Mouse (Mus musculus) kidney, adult 18-20 months (tissue): ENCODE results near the gene Dtd2.

Experiments
- DNase-seq: peaks from one replicate; pipeline ENCODE4 v3.0.0; 2021

Gene Dtd2

DNA sequence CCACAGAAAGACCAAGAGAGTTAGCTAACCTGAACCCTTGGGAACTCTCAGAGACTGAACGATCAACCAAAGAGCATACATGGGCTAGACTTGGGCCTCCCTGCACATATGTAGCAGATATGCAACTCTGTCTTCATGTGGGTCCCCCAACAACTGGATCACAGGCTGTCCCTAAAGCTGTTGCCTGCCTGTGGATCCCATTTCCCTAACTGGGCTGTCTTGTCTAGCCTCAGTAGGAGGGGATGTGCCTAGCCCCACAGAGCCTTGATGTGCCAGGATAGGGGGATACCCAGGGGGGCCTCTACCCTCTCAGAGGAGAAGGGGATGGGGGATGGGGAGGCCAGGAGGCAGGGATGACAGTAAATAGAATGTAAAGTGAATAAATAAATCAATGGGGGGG is 22.7 kb downstream of the Dtd2 start:
- no peak for DNase-seq

DNA sequence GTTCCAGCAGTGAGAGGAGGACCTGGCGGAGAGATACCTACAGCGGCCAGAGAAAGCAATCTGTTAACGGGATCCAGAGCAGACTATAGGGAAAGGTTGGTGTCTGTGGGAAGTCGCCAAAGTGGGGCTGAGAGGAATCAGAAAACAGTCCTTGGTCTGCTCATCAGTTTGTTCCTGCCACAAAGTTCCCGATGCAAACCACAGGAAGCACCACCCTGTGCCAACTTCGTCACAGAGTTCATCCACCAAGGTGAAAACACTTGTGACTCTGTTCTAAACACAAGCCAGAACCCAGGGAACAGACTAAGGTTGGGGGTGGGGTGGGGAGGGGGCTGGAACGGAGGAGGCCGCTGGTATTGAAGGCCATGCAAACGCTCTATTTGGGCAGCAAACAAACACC is 29.8 kb downstream of the Dtd2 start:
- DNase-seq = no peak

- no peak for DNase-seq
Observed at GRCm38 (mm10) chr12:51974381-51974780, 31.9 kb downstream of the Dtd2 start.

- no peak for DNase-seq
Observed at GRCm38 (mm10) chr12:51972269-51973065, 33.8 kb downstream of the Dtd2 start.

DNA sequence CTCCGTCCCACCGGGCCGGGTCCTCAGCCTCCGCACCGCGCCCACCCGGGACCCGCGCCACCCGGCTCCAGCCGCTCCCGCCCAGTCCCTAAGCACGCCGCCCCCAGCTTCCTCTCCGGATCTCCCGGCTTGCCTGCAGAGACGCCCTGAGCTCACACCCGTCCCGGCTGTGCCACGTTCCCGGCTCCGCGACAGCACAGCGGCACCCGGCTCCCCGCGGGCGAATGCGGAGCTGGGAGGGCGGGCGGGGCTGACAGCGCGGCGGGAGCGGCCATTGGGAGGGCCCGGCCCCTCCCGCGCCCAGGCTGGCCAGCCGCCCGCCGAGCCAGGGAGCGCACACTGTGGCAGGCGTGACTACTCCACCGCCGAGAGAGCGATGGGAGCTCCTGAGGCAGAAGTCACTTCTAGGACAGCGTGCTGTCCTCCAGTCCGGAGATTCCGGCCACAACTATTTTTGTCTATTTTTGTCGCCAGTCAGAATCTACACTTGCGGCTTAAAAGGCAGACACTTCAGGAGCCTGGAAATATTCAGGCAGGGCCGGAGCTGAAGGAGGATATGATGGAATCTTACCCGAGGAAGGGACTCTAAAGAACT is 35.1 kb downstream of the Dtd2 start, which contains the start of gene Heatr5a:
Gene Heatr5a, minus strand, starts transcription at position 252 of the 595 bp plus-strand sequence.
- DNase-seq = peak; percentile 93

- no peak for DNase-seq
Observed at GRCm38 (mm10) chr12:51970352-51971069, 35.8 kb downstream of the Dtd2 start.

GRCm38 (mm10) chr12:51969876-51970275 is 36.4 kb downstream of the Dtd2 start:
- DNase-seq = no peak

DNA sequence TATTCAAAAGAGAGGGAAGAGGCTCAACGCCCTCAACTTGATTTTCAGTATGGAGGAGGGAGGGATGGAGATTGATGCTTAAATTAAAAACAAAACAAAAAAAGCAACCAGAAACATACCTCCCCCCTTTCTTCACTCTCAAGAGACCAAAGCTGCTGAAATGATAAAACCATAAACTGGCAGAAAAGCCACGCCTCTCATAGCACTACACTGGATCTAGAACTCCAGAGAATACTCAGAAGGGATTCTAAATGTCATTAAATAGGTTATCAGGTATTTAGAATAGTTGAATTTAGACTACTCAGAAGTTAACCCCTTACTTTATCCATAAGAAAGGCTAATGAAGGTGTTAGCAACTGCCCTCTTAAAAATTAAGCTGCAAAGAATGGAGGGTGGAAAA is 37.2 kb downstream of the Dtd2 start:
- no peak for DNase-seq

- DNase-seq = no peak
Observed at GRCm38 (mm10) chr12:51967915-51968595, 38.2 kb downstream of the Dtd2 start.

- DNase-seq = no peak
Observed at GRCm38 (mm10) chr12:51957626-51958025, 48.7 kb downstream of the Dtd2 start.

- no peak for DNase-seq
Observed at GRCm38 (mm10) chr12:51952309-51952708, 54.0 kb downstream of the Dtd2 start.

DNA sequence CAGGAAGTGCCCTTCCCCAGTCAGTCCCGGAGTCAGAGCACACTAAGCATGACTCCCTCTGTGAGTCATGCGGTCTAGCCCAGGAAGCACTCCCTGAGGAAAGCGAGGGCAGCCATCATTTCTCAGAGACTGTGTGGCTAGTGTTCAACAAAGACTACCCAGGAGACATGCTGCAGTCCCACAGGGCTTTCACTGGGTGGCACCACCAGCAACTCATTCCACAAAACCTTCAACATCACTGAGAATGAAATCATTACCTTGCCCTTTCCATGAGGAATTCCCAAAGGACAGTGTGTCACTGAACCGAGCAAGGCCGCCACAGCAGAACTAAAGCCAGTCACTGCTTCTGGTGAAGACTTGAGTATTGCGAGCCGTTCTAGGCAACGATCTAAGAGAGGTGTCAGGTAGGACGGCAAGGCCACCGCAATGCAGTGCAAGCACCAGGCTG is 58.8 kb downstream of the Dtd2 start:
- DNase-seq = no peak

DNA sequence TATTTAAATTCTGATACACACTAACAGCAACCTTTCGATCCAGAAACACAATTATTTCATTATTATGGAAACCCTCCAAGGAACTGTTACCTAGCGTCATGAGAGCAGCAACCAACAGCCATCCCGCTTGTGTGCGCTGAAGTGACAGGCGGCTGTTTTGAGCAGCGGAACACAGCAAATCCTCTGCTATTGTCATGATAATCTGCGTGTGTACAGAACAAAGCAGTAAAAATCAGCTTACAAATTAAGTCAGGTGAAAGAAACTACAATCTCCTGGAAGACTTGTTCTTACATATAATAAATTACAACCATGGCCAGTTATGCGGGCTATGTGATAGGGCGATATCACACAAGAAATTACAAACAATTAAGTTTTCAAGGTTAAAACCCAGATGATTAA is 61.0 kb downstream of the Dtd2 start:
- no peak for DNase-seq

DNA sequence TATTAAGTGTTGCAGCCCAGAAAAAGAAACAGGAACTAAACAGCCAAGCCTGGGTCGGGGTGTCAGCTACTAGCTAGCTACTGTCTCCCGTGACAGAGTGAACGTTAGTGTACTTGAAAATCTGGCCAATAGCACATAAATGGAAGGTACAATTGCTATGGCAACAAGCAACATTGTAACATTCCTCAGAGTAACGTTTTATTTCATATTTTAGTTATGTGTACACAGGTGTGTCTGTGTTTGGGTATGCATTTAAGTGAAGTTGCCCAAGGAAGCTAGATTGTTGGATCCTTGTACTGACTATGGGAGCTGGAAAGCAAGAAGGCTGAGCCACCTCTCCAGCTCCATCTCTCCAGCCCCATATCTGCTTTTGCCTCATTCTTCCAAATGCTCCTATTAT is 66.5 kb downstream of the Dtd2 start:
- no peak for DNase-seq
